Mouse (Mus musculus) kidney, postnatal 0 days (tissue): ENCODE measurements at regions not wholly inside any gene's neighbourhood (a gene's known extent, or its start where the extent isn't known, plus 50 kb on each side); places are given as distances from the start of the nearest gene placed in this dataset.

Experiments used
- ATAC-seq: fragments of 200-750 bp; cut with Nextera tagmentation; replicated peaks from 2 replicates; pipeline ENCODE4 v1.8.0; 2017; ENCODE audit warnings: low read depth, moderate number of reproducible peaks, moderate TSS enrichment, moderate library complexity; ENCODE audit not compliant: low FRiP score
- DNase-seq: peaks from one replicate; pipeline ENCODE4 v3.0.0-alpha.2; 2016; ENCODE audit warnings: low spot score
- H3K27ac ChIP-seq: fragments of 300-500 bp; sonication (generic); 2 replicates; pipeline ENCODE4 v1.5.1; 2014; ENCODE audit warnings: mild to moderate bottlenecking
- H3K27me3 ChIP-seq: fragments of 300-500 bp; sonication (generic); 2 replicates; pipeline ENCODE4 v1.6.1; 2014; ENCODE audit warnings: low read length, mixed read lengths; ENCODE audit not compliant: insufficient read depth
- H3K36me3 ChIP-seq: fragments of 300-500 bp; sonication (generic); 2 replicates; pipeline ENCODE4 v1.6.1; 2014; ENCODE audit warnings: low read length, mixed read lengths; ENCODE audit not compliant: insufficient read depth
- H3K4me1 ChIP-seq: fragments of 300-500 bp; sonication (generic); replicated peaks from 2 replicates; pipeline ENCODE4 v1.6.1; 2014; ENCODE audit warnings: antibody characterized with exemption, low read length, mixed read lengths; ENCODE audit not compliant: insufficient read depth
- H3K4me2 ChIP-seq: fragments of 300-500 bp; sonication (generic); 2 replicates; pipeline ENCODE4 v1.6.1; 2014; ENCODE audit warnings: mild to moderate bottlenecking, low read length, moderate library complexity, mixed read lengths
- H3K4me3 ChIP-seq: fragments of 300-500 bp; sonication (generic); replicated peaks from 2 replicates; pipeline ENCODE4 v1.5.1; 2014; ENCODE audit warnings: low read depth, low read length
- H3K9ac ChIP-seq: fragments of 300-500 bp; sonication (generic); 2 replicates; pipeline ENCODE4 v1.6.1; 2014; ENCODE audit warnings: low read depth, low read length
- H3K9me3 ChIP-seq: fragments of 300-500 bp; sonication (generic); replicated peaks from 2 replicates; pipeline ENCODE4 v1.6.1; 2016; ENCODE audit warnings: low read length, inconsistent platforms, mixed read lengths
- CTCF ChIP-seq: IDR thresholded peaks from 2 replicates; pipeline ENCODE4 v1.5.1; 2016; ENCODE audit warnings: antibody characterized with exemption, low read depth, mild to moderate bottlenecking, moderate library complexity
- WGBS: fragments of 180-500 bp; shearing (Covaris S2); extraction: QIAGEN DNeasy Blood & Tissue Kit; methylation state at CpG from one replicate; pipeline ENCODE4 v1.1.7; 2014; 5-methylcytosine and 5-hydroxymethylcytosine counted together

DNA sequence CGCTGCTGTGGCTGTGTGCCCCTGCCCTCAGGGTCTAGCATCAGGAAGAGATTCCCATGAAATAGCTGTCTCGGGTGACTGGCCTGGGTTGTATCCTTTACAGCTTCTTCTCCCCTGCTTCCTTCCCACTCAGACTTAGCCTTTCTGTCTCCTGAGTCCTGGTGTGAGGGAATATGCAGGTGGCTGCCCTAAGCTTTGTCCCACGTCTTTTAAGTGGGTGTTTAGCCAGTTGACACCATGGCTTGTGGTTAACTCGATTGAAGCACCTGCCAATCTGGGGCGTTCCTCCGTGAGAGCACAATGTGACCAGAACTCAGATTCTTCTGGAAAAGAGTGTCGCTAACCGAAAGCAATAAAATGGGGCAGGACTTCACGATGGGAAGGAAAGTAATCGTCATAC is 369.4 kb upstream of the 3110018I06Rik start:
- Histone ChIP-seq H3K4me2 (no peak overlapping the region), H3K27ac (no peak overlapping the region), H3K4me3 (no peak overlapping the region), H3K4me1 (no peaks in the 10 kb centered on the region), H3K36me3 (no peaks in the 10 kb centered on the region), H3K9me3 (no peaks in the 10 kb centered on the region), H3K27me3 (no peaks in the 10 kb centered on the region), H3K9ac (no peak overlapping the region)
- WGBS, result 45% methylated on average over 10 of the region's 10 CpGs
- ATAC-seq (no peak), DNase-seq (peak; percentile 12)
- TF ChIP-seq CTCF, result no peak

DNA sequence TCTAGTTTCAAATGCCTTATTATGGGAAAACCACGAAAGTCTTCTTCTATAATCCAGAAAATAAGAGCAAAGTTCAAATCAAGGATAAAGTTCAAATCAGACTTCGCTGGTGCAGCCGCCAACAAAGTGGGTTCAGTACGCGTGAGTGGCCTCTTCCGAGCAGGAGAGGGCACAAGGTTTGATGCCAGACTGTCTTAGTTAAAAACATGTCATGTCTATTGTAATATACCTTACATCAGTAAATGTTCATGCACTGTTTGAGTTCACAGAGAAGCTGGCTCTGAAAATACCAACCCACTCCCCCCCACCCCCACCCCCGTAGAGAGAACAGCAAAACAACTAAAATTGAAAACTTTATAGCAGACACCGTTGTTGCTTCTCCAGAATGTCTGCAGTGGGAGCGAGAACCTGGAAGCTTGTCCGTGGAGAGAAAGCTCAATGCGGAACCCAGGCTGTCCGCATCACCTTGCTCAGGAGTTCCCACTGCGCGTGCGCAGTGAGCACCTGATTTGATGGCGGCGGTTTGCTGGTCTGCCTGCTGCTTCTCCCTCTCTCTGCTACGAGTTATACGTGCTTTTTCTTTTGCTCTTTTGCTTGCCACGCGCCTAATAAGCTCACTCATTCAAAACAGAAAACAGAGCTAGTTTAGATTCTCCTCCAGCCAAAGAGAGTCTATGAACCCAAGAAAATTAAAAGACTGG is 367.8 kb upstream of the 3110018I06Rik start:
- 87% methylated on average over 21 of the region's 21 CpGs for WGBS
- no peak for TF ChIP-seq CTCF

DNA sequence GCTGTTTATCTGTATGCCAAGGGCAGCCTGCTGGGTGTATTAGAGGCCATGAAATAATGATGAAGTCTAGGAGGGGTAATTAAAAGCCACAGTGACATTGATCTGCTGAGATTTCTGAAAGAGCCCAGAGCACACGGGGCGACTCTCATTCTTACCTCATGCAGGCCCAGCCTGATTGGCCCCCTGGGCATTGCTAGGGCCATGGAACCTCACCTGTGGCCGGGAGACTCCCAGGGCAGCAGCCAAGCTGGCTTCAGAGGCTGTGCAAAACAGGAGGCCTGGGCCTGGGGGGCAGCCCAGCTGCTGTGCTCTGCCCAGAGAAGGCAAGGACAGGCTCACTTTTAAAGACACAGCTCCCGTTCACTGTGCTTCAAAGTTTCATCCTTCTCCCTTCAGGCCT is 366.4 kb upstream of the 3110018I06Rik start:
- DNase-seq (no peak), ATAC-seq (no peak)
- Histone ChIP-seq H3K4me3 (no peak overlapping the region), H3K9me3 (no peaks in the 10 kb centered on the region), H3K27me3 (no peaks in the 10 kb centered on the region), H3K4me1 (no peaks in the 10 kb centered on the region), H3K9ac (no peak overlapping the region), H3K27ac (no peak overlapping the region), H3K36me3 (no peaks in the 10 kb centered on the region), H3K4me2 (no peak overlapping the region)
- TF ChIP-seq CTCF, result no peak
- WGBS, result 49% methylated on average over 4 of the region's 4 CpGs

More for the DNA sequence above, 367.8 kb upstream of the 3110018I06Rik start:
- H3K9ac ChIP-seq, result no peak overlapping the region
- no peak overlapping the region for H3K4me3 ChIP-seq
- H3K36me3 ChIP-seq, result no peaks in the 10 kb centered on the region
- H3K4me2 ChIP-seq, result no peak overlapping the region
- ATAC-seq (no peak), DNase-seq (no peak)
- H3K9me3 ChIP-seq, result no peaks in the 10 kb centered on the region
- no peaks in the 10 kb centered on the region for H3K27me3 ChIP-seq
- H3K27ac ChIP-seq, result no peak overlapping the region
- no peaks in the 10 kb centered on the region for H3K4me1 ChIP-seq

DNA sequence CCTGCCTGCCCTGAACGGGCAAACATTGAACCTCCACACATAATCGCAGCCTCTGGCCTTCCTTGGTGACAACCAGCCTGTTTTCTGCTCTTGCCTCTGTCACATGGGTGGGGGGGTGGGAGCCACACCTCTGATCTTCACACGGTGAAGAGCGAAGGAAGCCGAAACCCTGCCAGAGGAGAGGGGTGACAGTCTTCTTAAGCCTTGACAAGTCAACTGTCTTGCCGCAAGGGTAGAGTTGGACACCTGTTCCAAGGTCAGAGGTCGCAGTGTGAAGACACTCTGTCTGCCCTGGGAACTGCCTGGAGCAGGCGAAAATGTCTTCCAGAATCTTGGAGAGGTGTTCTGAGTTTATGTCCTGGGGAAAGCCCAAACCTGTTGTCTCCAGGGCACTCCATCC is 364.8 kb upstream of the 3110018I06Rik start:
- Histone ChIP-seq H3K4me1 (no peaks in the 10 kb centered on the region), H3K27me3 (no peaks in the 10 kb centered on the region), H3K4me2 (no peak overlapping the region), H3K4me3 (no peak overlapping the region), H3K36me3 (no peaks in the 10 kb centered on the region), H3K27ac (no peak overlapping the region), H3K9ac (no peak overlapping the region), H3K9me3 (no peaks in the 10 kb centered on the region)
- DNase-seq (no peak), ATAC-seq (no peak)
- WGBS, result 76% methylated on average over 8 of the region's 8 CpGs
- no peak for TF ChIP-seq CTCF

DNA sequence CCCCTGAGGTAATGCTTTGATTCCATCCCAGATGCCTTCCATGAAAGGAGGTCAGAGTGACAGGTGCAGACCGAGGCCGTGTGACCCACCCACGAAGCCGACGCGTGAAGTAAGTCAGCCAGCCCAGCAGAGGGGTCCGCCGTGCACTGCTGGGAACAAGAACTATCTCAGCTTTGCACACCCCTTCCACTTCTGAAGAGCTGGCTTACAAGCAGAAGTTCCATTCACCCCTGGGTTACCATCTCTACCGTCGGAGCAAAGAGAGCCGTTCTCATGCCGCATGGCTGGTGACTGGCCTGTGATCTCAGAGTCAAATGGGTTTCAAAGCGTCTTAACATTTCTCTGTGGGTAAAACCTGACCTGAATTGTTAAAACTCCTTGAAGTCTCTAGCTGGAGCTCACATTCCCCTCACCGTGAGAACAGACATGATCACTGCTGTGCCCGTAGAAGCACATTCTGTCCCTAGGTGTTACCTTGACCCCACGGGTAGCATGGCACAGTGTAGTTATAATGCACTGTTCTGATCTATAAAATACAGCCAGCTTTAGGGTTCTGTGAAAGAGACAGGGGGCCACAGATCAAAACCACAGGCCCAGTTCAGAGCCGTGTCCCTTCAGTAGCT is 364.1 kb upstream of the 3110018I06Rik start:
- DNase-seq (no peak), ATAC-seq (no peak)
- no peaks in the 10 kb centered on the region for H3K27me3 ChIP-seq
- no peak overlapping the region for H3K4me3 ChIP-seq
- no peak overlapping the region for H3K9ac ChIP-seq
- H3K4me1 ChIP-seq, result no peaks in the 10 kb centered on the region
- no peak overlapping the region for H3K4me2 ChIP-seq
- TF ChIP-seq CTCF, result no peak
- H3K27ac ChIP-seq, result no peak overlapping the region
- WGBS, result 88% methylated on average over 17 of the region's 17 CpGs
- no peaks in the 10 kb centered on the region for H3K9me3 ChIP-seq
- no peaks in the 10 kb centered on the region for H3K36me3 ChIP-seq

DNA sequence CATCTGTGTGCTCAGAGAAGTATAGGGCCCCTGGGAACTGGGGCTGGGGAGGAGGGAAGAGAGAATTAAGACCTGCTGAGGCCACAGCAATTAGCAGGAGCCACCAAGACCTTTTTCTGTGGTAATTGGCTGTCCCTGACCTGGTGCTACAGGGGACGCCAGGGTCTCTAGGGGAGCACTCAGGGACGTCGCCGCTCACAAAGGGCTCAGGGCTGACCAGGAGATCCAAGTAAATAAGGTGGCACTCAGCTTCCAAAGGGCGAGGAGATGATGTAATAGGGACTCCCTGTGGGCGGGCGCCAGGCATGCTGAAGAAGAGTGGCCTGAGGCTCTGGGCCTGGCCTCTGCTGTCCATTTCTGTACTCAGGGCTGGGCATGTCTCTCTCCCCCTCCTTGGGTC is 363.2 kb upstream of the 3110018I06Rik start:
- H3K4me3 ChIP-seq, result no peak overlapping the region
- TF ChIP-seq CTCF, result no peak
- no peaks in the 10 kb centered on the region for H3K27me3 ChIP-seq
- H3K27ac ChIP-seq, result no peak overlapping the region
- ATAC-seq (no peak), DNase-seq (no peak)
- WGBS, result 71% methylated on average over 7 of the region's 7 CpGs
- H3K4me2 ChIP-seq, result no peak overlapping the region
- H3K9ac ChIP-seq, result no peak overlapping the region
- H3K4me1 ChIP-seq, result no peaks in the 10 kb centered on the region
- no peaks in the 10 kb centered on the region for H3K9me3 ChIP-seq
- no peaks in the 10 kb centered on the region for H3K36me3 ChIP-seq
